Mouse (Mus musculus) right cerebral cortex, postnatal 36 days (tissue): ENCODE data around the gene Rpl34.

ENCODE experiments used
- DNase-seq, 2 experiments: peaks; one replicate each; pipeline ENCODE4 v3.0.0; 2022; ENCODE audit warnings: low spot score in 2 of 2, mixed read lengths in 1 of 2

Rpl34 gene

DNA sequence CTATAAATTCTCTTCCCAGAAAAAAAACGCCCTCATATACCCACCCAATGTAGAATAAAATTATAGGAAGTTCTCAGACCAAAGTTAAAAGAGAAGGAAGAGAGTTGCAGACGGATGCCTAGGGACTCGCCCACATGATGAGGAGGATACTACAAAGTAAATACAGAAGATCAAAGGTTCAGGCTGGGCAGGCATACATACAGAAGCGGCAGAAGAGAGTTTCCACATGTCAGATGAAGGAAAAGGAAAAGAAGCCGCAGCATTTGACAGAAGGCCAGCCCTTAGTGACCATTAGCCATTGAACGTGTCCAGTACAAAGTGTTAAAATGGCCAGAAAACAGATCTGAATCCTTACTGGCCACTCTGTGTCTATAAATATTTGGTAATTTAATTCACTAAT lies 17.3 kb downstream of the Rpl34 start:
- no peak for DNase-seq

DNA sequence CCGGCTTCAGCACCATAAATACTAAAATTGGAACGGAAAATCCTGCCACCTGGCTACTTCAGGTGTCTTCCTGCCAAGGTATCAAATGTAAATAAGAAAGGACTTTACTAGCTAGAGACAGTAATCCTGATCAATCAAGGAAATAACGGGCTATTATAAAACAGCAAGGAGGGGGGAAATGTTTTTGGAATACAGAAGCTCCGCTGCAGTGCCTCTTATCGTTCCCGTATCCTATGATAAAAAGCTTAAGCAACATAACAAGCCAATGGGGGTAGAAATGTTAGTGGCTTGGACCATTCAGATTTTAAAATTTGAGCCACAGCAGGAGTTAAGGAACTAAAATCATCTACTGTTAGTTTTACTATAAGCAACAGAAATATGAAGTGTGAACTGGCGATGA lies 20.1 kb downstream of the Rpl34 start:
- DNase-seq: no peak

DNA sequence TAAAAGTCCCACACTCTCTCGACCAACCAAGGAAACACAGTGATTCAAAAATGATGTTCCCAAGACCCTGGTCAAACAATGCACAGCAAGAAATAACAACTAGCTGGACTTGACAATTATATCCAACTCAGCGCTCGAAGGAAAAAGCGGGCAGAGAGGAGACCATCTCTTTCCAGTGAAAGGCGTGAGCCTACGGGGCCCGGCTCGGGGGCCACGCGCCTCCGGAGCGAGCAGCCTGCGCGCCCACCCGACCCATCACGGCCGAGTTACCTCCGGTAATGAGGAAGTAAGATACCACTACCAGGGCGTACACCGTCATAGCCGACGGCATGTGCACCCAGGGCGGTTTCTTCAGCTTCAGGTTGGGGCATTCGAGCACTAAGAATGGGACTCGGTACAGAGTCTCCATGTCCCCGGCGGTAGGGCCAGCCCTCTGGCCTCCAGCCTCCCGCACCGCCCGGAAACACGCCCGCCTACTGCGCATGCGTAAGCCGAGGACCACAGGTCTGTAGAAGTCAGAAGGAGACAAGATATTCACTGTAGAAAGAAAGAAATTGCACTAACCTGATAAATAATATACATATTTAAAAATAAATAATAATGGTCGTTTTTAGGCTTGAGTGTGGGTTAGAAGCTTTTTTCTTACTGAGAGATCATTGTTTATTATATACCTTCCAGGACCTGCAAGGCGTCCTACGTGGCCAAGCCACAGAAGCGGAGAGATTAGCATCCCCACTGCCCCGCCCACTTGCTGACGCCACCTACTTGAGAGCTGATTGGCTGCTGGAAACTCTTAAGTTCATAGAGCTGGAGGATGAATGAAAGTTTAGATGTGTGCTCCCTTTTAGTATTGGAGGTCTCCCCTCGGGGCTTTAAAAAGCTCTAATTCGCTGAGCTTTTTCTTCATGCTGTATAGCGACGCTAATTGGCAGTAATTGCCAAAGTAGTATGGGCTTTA lies 21.0 kb downstream of the Rpl34 start, which contains the start of gene Ostc:
TSS of gene Ostc (minus strand) at position 478 of the 958 bp plus-strand sequence.
- peak; percentile 92 to 96 for DNase-seq

DNA sequence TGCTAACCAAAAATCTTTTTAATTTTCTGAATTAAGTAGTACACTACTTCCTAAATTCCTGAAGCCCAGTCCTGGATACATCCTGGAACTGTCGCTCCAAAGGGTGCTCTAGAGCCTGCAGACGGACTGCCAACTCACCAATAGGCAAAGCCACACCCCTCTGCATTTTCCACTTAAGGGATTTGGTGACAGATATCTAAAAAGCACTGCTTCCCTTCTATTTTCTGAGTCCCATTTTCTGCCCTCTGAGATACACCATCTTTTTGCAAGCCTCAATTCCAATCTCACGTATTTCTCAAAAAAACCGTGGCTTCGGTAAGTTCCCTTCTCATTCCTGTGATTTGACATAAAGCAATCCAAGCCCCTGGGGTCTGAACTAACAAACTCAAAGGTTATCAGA lies 21.7 kb downstream of the Rpl34 start:
- DNase-seq: no peak

DNA sequence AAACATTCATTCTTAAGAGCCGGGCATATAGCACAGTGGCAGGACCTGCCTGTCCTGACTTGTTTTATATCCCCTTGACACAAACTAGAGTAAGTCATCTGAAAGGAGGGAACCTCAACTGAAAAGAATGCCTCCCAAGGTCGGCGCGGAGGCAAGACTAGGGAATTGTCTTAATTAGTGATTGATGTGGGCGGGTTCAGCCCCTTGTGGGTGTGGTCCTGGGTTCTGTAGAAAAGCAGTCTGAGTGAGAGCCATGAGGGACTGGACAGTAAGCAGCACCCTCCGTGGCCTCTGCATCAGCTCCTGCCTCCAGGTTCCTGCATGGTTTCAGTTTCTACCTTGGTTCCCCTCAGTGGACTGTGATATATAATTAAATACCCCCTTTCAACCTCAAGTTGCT lies 27.9 kb downstream of the Rpl34 start:
- DNase-seq: no peak

DNA sequence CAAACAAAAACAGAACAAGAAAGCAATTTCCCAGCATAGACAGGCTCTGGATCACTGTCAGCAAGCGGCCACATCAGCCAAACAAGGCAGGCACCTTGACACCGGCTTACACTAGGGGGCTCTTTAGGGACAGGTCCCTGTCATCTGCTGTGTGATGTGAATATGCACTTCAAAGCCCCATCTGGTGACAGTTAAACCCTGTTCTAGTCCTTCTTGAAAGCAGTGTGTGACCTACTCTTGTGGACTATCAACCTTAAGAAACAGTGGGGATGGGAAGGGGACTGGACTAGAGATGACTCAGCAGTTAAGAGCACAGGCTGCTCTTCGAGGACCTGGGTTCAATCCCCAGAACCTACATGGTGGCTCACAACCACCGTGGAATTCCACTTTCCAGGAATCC lies 32.6 kb downstream of the Rpl34 start:
- DNase-seq: no peak

DNA sequence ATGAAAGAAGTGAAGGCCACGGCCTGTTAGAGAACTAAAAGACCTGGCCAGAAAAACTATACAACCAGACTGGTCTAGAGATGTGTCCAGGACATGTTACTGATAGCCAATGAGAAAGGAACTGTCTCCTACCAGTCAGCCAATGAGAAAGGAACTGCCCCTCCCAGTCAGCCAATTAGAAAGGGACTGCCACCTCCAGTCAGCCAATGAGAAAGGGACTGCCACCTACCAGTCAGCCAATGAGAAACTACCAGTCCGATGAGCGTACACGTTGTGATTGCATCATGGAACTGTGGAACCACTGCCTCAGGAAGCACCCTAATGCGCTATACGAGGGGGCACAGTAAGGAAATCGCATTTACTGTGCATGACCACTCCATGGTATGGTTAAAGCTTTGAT lies 35.5 kb downstream of the Rpl34 start:
- DNase-seq: no peak

DNA sequence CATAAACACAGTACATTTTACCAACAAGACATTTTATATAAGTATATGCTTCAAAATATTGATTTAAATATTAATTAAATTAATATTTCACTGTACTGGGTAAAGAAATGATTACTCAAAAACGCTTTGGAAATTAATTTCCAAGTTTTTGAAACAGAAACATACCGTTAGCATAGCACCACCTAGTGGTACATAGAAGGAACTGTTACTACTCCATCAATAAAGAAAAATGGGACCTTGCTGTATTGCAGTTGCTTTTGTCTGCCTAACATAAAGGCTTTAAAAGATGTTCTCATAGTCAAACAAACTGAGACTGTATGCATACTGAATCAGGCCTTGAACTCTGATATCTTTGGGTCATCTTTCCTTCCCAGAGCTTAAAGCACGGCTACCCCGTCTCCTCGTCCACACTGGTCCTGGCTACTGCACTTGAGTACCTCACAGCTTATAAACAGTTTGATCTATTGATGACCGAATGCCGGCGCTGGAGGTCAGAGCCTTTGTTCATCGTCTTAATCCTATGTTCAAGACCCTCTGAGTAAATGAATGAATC lies 36.1 kb downstream of the Rpl34 start:
- DNase-seq: no peak

DNA sequence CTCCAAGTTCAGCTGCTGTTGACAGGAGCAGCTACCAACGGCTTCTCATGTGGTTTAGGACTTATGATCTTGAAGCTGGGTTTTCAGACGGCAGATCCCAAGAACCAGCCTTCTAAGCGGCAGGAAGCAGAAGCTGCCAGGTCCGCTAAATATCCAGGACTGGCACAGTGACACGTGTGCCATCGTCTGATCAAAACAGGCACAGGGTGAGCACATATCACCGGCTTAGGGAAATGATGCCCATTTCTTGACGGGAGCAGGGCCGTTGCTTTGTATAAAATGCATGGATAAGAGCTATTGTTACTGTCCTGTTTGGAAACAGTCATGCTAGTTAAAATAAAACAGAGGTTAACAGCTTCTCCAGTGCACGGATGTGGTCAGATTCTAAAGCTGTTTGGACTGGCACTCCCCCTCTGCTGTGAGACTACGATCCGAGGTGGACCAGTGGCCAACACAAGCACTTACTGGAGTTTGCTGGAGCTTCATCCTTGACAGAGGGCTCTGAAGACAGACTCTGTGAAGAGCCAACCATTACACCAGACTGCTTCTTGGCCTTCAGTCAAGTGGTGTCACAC lies 38.5 kb downstream of the Rpl34 start:
- no peak for DNase-seq

DNA sequence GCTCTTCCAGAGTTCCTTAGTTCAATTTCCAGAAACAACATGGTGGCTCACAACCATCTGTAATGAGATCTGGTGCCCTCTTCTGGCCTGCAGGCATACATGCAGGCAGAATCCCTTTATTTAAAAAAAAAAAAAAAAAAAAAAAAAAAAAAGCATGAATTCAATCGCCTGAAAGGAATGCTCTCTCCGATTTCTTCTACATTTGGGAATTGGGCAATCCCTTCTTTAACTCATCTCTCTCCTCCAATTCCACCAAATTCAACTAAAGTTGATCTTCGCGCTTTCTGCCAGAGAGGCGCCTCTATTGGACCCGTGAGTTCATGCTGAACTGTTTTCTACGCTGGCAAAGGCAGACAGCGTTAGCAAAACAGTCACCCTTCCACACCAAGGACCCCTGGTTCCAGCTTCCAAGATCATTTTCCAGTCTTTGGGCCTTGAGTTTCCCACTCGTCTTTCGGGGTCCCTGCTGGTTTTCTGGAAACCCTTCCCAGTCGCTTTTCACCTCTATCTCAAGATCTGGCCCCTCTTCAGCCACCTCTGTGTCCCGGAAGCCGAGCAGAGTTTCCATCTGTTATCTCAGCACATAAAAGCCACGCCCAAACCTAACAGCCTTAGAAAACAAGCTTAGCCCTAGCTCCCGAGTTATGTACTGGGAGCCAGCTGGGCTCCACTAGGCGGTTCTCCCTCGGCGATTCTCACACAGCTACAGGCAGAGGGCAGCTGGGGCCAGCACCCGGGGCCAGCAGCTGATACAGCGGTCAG lies 39.2 kb downstream of the Rpl34 start:
- no peak for DNase-seq

DNA sequence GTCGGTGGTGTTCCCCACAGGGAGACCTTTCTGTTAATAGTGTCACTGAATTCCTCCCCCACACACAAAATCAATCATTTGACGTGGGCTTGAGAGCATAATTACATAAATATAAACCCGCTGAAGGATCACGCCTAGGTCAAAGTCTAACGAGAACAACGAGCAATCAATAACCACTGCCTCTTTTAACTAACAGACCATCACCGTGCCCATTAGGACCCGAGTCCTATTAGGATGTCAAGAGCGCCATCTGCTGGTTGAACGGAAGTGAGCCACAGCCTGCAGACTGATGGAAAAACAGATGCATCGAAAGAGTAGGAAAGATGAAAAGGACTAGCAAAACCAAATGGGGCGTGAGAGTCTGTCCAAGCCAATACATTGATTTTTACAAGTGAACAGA lies 40.6 kb downstream of the Rpl34 start:
- peak; percentile 74 for DNase-seq

DNA sequence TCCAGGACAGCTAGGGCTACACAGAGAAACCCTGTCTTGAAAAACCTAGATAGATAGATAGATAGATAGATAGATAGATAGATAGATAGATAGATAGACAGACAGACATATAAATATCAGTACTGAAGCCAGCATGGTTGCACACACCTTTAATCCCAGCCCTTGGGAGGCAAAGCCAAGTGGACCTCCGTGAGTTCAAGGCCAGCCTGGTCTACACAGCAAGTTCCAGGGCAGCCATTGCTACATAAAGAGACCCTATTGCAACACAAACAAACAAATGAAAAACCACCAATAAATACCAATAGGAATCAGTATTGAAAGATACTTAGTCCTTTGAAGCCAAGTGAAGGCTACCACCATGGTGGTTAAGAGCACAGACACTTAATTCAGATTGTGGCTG lies 43.1 kb downstream of the Rpl34 start:
- no peak for DNase-seq

DNA sequence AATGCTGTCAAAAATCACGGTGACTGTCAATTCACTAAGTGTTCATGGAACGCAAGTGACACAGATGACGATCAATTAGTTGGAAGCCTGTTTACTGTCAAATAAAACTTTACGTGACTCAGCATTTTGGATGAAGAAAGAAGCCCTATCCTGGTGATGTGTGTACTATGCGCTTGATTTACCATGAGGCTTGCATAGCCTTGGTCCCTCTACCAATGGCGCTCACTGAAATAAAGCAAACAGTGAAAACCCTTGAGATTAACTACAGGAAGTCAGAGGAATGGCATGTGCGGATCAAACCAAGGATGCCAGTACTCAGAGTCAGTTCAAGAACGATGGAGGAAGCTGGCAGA lies 45.2 kb downstream of the Rpl34 start:
- DNase-seq: no peak

DNA sequence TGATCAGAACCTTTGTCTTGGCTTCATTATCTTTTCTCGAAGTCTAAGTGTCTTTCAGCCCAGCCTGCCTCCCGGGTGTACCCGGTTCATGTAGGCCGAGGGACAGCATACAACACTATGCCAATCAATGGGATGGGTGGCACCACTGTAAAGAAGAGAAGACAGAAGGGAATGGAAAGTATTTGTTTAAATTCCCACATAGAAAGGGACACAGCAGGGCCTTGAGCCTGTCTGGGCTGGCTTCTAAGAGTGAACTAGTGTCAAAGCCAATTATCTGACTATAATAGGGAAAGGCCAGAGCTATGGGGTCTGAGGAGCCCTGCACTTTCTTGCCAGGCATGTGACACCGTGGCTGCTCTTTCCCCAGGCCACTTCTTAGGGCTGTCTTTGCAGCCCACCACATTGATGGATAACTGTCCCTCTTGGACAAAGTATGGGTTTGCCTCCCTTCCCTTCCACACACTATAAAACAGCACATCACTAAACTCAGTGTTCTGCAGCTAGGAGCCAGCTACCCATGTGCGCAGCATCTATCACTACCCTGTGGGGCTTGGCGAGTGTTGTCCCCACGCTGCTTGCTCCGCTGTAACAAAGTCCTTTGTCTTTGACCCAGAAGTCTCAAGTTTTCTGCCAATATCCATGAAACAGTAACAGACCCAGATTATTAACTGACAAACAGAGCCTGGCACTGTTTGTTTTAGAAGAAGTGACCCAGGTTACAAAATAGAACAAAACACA lies 45.8 kb downstream of the Rpl34 start:
- no peak for DNase-seq

DNA sequence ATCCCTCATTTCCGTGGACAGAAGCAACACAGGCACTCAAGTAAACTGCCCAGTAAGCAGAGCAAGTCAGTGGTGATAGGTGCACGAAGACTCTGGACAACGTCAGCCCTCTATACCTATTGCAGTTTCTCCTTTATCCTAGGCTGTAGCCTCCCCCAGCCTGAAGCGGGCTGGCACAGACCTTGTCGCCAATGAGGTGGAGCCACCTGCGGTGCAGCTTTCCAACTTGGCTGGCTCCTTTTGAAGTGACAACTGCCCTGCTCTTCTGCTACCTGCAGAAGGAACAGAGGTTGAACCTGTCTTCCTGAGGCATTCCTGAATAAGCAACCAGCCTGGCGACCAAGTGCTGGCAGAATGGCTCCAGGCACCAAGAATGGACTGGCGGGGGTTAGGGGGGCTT lies 46.4 kb downstream of the Rpl34 start:
- DNase-seq: no peak

DNA sequence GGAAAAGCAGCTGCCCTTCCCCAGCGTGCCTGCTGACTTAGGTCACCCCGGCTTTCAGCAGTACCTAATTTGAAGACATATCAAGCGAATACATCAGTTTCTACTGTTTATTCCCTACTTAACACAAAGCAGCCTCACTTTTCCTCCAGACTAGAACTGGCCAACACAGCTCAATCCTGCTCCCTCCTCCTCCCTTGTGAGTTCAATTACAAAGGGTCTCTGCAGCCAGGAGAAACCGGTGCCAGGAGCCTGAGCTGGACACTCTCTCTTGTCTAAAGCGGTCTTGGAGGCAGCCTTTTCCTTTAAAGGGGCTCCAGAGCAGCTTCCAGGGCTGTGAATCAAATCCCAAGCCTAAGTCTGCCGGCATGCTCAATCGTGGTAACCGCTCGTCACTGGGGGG lies 48.0 kb downstream of the Rpl34 start:
- DNase-seq: no peak

DNA sequence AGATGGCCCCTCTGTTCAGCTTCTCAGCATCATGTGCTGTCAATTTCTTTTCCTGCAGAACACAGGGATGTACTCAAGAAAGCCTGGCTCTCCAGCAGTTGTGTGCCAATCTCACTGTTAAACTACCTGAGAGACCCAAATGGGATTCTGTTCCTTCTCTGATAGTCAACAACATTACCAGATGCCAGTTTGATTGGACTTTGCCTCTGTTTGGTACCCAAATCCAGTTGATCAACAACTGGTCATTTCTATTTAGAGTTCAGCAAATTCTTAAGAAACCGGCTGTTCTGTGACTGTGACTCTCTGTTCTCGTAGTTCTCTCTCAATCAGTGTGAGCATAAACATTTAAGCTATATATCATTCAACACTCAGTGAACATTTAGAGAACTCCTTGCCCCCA lies 49.0 kb downstream of the Rpl34 start:
- no peak for DNase-seq

DNA sequence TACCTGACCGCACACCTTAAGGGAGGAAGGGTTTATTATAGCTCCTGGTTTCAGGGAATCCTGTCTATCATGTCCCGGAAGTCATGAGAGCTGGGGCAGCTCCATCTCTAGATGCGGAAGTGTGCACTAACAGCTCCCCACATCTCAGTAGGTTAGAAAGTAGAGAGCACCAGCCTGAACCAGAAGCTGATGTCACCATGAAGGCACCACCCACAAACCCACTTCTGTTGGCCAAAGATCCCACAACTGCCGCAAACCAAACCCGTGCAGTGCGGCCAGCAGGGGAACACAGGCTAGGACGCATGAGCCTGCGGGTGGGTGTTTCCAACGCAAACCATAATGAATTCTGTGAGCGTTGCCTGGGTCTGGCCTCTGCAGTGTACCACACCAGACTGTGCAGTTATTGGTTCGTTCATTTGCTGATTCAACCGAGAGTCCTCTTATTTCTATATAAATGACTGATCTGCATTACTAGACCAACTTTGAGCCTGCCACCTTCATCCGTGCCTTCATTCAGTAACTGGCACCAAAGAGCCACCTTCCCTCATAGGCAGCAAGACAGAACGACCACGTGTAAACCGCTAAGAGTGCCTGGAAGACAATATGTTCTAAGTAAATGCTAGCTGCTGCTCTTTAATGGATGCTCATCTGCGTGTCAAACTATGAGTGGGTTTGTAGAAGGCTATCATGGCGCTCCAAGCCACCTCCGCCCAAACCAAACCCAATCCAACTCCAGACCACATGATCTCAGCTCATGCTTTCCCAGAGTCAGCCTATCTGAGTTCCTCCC lies 52.3 kb downstream of the Rpl34 start:
- no peak for DNase-seq
